In the genomic region with DNA sequence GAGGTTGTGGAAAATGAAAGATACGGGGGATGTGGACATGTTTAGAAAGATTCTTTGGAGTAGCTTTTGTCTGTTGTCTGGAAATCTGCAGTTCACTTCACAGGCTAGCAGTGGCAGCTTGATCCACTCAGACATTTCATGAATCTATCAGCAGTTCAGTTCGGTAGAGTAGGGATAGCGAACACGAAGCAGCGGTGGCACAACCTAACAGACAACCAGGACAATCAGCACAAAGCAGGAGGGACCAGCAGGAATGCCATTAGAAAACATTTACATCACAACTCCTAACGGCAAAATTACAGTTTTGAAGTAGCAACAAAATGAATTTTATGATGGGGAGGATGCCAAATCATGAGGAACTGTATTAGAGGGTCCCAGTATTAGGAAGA, we compare ENCODE assay signal across 7 mouse cellular contexts. TPM values are rescaled to one million over a fixed set of nuclear protein-coding genes. Genes with fewer than 3 reads are reported as not detected.
A peak's percentile ranks its signal among the peaks of the same experiment; 100 is the strongest.
DNase-seq lines count a peak whose midpoint lies in the region; ATAC-seq and TF ChIP-seq lines count a peak whose summit lies in the region.

No protein-coding gene starts in this region.

- no peak for TF ChIP-seq EP300 in stomach, postnatal 0 days (optimal IDR thresholded peaks at IDR 0.05)

- peak overlapping the region; percentile 84 for H3K9ac ChIP-seq in neural tube, embryonic 11.5 days (ENCODE audit: low read length)
- H3K9ac ChIP-seq in forebrain, embryonic 12.5 days, result no peak overlapping the region; the same call in 1 of the 2 replicates
- no peak overlapping the region; the same call in 1 of the 2 replicates for H3K9ac ChIP-seq in limb, embryonic 15.5 days
- peak overlapping the region; percentile 79; the same call in 1 of the 2 replicates for H3K9ac ChIP-seq in stomach, postnatal 0 days (ENCODE audit: low read length)

- no peaks in the 10 kb centered on the region for H3K9me3 ChIP-seq in neural tube, embryonic 11.5 days (ENCODE audit: control insufficient read depth, low read length)
- H3K9me3 ChIP-seq in forebrain, embryonic 12.5 days, result no peaks in the 10 kb centered on the region
- H3K9me3 ChIP-seq in limb, embryonic 15.5 days, result no peaks in the 10 kb centered on the region
- no peaks in the 10 kb centered on the region for H3K9me3 ChIP-seq in stomach, postnatal 0 days (ENCODE audit: control insufficient read depth, low read length)

- no peak for TF ChIP-seq CTCF in stomach, postnatal 0 days (IDR thresholded peaks at IDR 0.05; ENCODE audit: low read depth)

- peaks cover 12% of the 10 kb centered on the region for H3K36me3 ChIP-seq in neural tube, embryonic 11.5 days (ENCODE audit: control insufficient read depth, insufficient read depth, low read length)
- H3K36me3 ChIP-seq in forebrain, embryonic 12.5 days (replicated peaks), result peaks cover 32% of the 10 kb centered on the region
- peaks cover 32% of the 10 kb centered on the region for H3K36me3 ChIP-seq in limb, embryonic 15.5 days
- peaks cover 14% of the 10 kb centered on the region for H3K36me3 ChIP-seq in stomach, postnatal 0 days (ENCODE audit: control insufficient read depth, insufficient read depth, low read length)

- no peak for DNase-seq in neural tube, embryonic 11.5 days (ENCODE audit: low spot score)
- DNase-seq in neural tube, embryonic 10.5 days (ENCODE audit: extremely low spot score, low spot score), result no peak
- DNase-seq in stomach, postnatal 0 days (ENCODE audit: low spot score), result no peak
- DNase-seq in cerebellum, adult 9-10 months, result no peak
- no peak for DNase-seq in cerebellum, postnatal 36 days

- no peaks in the 10 kb centered on the region for H3K27me3 ChIP-seq in neural tube, embryonic 11.5 days (ENCODE audit: control insufficient read depth, insufficient read depth, low read length)
- no peaks in the 10 kb centered on the region for H3K27me3 ChIP-seq in forebrain, embryonic 12.5 days
- no peaks in the 10 kb centered on the region for H3K27me3 ChIP-seq in limb, embryonic 15.5 days
- H3K27me3 ChIP-seq in stomach, postnatal 0 days (ENCODE audit: control insufficient read depth, insufficient read depth, low read length), result no peaks in the 10 kb centered on the region

- ATAC-seq in neural tube, embryonic 11.5 days (ENCODE audit: insufficient read depth, low FRiP score, low TSS enrichment), result no peak; the same call in 1 of the 2 replicates
- ATAC-seq in forebrain, embryonic 12.5 days (ENCODE audit: low FRiP score), result no peak
- no peak for ATAC-seq in limb, embryonic 15.5 days (ENCODE audit: insufficient number of reproducible peaks, low FRiP score, low TSS enrichment, low read depth)
- ATAC-seq in stomach, postnatal 0 days (ENCODE audit: low FRiP score, low TSS enrichment), result no peak

- peak overlapping the region; percentile 86 for H3K4me3 ChIP-seq in neural tube, embryonic 11.5 days (ENCODE audit: low read depth, low read length)
- H3K4me3 ChIP-seq in forebrain, embryonic 12.5 days (replicated peaks), result peak overlapping the region; percentile 83
- H3K4me3 ChIP-seq in limb, embryonic 15.5 days, result peak overlapping the region; percentile 76
- H3K4me3 ChIP-seq in stomach, postnatal 0 days (ENCODE audit: low read depth, low read length), result peak overlapping the region; percentile 81

- H3K27ac ChIP-seq in neural tube, embryonic 11.5 days (ENCODE audit: low read depth, low read length), result peak overlapping the region; percentile 60
- peak overlapping the region; percentile 89 for H3K27ac ChIP-seq in forebrain, embryonic 12.5 days
- peak overlapping the region; percentile 91 for H3K27ac ChIP-seq in limb, embryonic 15.5 days
- H3K27ac ChIP-seq in stomach, postnatal 0 days (replicated peaks), result peak overlapping the region; percentile 96

- H3K4me2 ChIP-seq in neural tube, embryonic 11.5 days (ENCODE audit: low read depth), result peak overlapping the region; percentile 83
- H3K4me2 ChIP-seq in forebrain, embryonic 12.5 days, result peak overlapping the region; percentile 85
- peak overlapping the region; percentile 59 for H3K4me2 ChIP-seq in limb, embryonic 15.5 days
- peak overlapping the region; percentile 62 for H3K4me2 ChIP-seq in stomach, postnatal 0 days (replicated peaks; ENCODE audit: low read depth)

- WGBS in neural tube, embryonic 11.5 days, result 61% methylated on average over 6 of the region's 6 CpGs
- WGBS in forebrain, embryonic 12.5 days, result 67% methylated on average over 6 of the region's 6 CpGs
- WGBS in limb, embryonic 15.5 days, result 61% methylated on average over 6 of the region's 6 CpGs
- WGBS in stomach, postnatal 0 days, result 62% methylated on average over 6 of the region's 6 CpGs

- H3K4me1 ChIP-seq in neural tube, embryonic 11.5 days (ENCODE audit: control insufficient read depth, insufficient read depth, low read length), result peaks cover 12% of the 10 kb centered on the region
- peaks cover 16% of the 10 kb centered on the region for H3K4me1 ChIP-seq in forebrain, embryonic 12.5 days
- peaks cover 13% of the 10 kb centered on the region for H3K4me1 ChIP-seq in limb, embryonic 15.5 days
- no peaks in the 10 kb centered on the region; the same call in 1 of the 2 replicates for H3K4me1 ChIP-seq in stomach, postnatal 0 days (replicated peaks; ENCODE audit: control insufficient read depth, insufficient read depth)

RNA-seq across cellular contexts. Expression of a gene that starts 0.5 kb away (rescaled TPM):
- 50.6 and 59.0 TPM in 2 replicates for polyA plus RNA-seq in neural tube, embryonic 11.5 days (2014; fragmentation: Nextera tagmentation; extraction: Ambion mirVana)
- 64.4 and 64.8 TPM in 2 replicates for polyA plus RNA-seq in forebrain, embryonic 12.5 days (2016; fragmentation: Nextera tagmentation; extraction: Ambion mirVana)
- 47.1 and 48.6 TPM in 2 replicates for polyA plus RNA-seq in limb, embryonic 15.5 days (2015; fragmentation: Nextera tagmentation; extraction: Ambion mirVana)
- 24.7 and 26.1 TPM in 2 replicates for polyA plus RNA-seq in stomach, postnatal 0 days (2015; fragmentation: Nextera tagmentation; extraction: Ambion mirVana)

RNA-seq across cellular contexts. Expression of a gene that starts 9.5 kb away (rescaled TPM):
- 0.88 and 1.2 TPM in 2 replicates for polyA plus RNA-seq in neural tube, embryonic 11.5 days (2014; fragmentation: Nextera tagmentation; extraction: Ambion mirVana)
- 1.3 and 2.5 TPM in 2 replicates for polyA plus RNA-seq in forebrain, embryonic 12.5 days (2016; fragmentation: Nextera tagmentation; extraction: Ambion mirVana)
- polyA plus RNA-seq in limb, embryonic 15.5 days (2015; fragmentation: Nextera tagmentation; extraction: Ambion mirVana), result 4.0 and 4.6 TPM in 2 replicates
- 3.0 and 3.6 TPM in 2 replicates for polyA plus RNA-seq in stomach, postnatal 0 days (2015; fragmentation: Nextera tagmentation; extraction: Ambion mirVana)

RNA-seq across cellular contexts. Expression of a gene that starts 9.7 kb away (rescaled TPM):
- polyA plus RNA-seq in neural tube, embryonic 11.5 days (2014; fragmentation: Nextera tagmentation; extraction: Ambion mirVana), result 7.9 and 9.3 TPM in 2 replicates
- polyA plus RNA-seq in forebrain, embryonic 12.5 days (2016; fragmentation: Nextera tagmentation; extraction: Ambion mirVana), result 13.2 and 13.8 TPM in 2 replicates
- polyA plus RNA-seq in limb, embryonic 15.5 days (2015; fragmentation: Nextera tagmentation; extraction: Ambion mirVana), result 41.8 and 42.7 TPM in 2 replicates
- 24.6 and 26.6 TPM in 2 replicates for polyA plus RNA-seq in stomach, postnatal 0 days (2015; fragmentation: Nextera tagmentation; extraction: Ambion mirVana)

RNA-seq across cellular contexts. Expression of a gene that starts 21.8 kb away (rescaled TPM):
- polyA plus RNA-seq in neural tube, embryonic 11.5 days (2014; fragmentation: Nextera tagmentation; extraction: Ambion mirVana), result 116 and 128 TPM in 2 replicates
- 106 and 113 TPM in 2 replicates for polyA plus RNA-seq in forebrain, embryonic 12.5 days (2016; fragmentation: Nextera tagmentation; extraction: Ambion mirVana)
- polyA plus RNA-seq in limb, embryonic 15.5 days (2015; fragmentation: Nextera tagmentation; extraction: Ambion mirVana), result 97.4 and 102 TPM in 2 replicates
- polyA plus RNA-seq in stomach, postnatal 0 days (2015; fragmentation: Nextera tagmentation; extraction: Ambion mirVana), result 32.3 and 33.3 TPM in 2 replicates

RNA-seq across cellular contexts. Expression of a gene that starts 22.0 kb away (rescaled TPM):
- 55.6 and 57.5 TPM in 2 replicates for polyA plus RNA-seq in neural tube, embryonic 11.5 days (2014; fragmentation: Nextera tagmentation; extraction: Ambion mirVana)
- 193 and 206 TPM in 2 replicates for polyA plus RNA-seq in forebrain, embryonic 12.5 days (2016; fragmentation: Nextera tagmentation; extraction: Ambion mirVana)
- 155 and 160 TPM in 2 replicates for polyA plus RNA-seq in limb, embryonic 15.5 days (2015; fragmentation: Nextera tagmentation; extraction: Ambion mirVana)
- polyA plus RNA-seq in stomach, postnatal 0 days (2015; fragmentation: Nextera tagmentation; extraction: Ambion mirVana), result 68.0 and 69.3 TPM in 2 replicates

Comparison
In these comparisons a context has a peak if more than half of its experiments do, and no peak if none do; other contexts are left out.
1. H3K9ac ChIP-seq: peak in neural tube, embryonic 11.5 days (single experiment) and stomach, postnatal 0 days (single experiment); none in forebrain, embryonic 12.5 days (single experiment) and limb, embryonic 15.5 days (single experiment).
2. Peak in every context shown above with its lines, with median percentiles within 50 percentile points of each other: H3K27ac ChIP-seq, H3K4me2 ChIP-seq and H3K4me3 ChIP-seq.